Mouse (Mus musculus) gonadal fat pad, adult 2 months (tissue): ENCODE results near the gene Ppy. TPM values are rescaled to one million over a fixed set of nuclear protein-coding genes. Genes with fewer than 3 reads are reported as not detected.

Experiments
- DNase-seq: peaks from one replicate; pipeline ENCODE4 v3.0.0-alpha.2; 2012; ENCODE audit warnings: low read depth
- polyA plus RNA-seq: library from polyadenylated mRNA; depleted of rRNA; stranded (reverse); fragments of >200 nt; gene quantifications from 2 replicates; pipeline ENCODE4 v1.2.3, GENCODE M21; 2012

Gene Ppy
- polyA plus RNA-seq, 1 experiment: 91.5 TPM

DNA sequence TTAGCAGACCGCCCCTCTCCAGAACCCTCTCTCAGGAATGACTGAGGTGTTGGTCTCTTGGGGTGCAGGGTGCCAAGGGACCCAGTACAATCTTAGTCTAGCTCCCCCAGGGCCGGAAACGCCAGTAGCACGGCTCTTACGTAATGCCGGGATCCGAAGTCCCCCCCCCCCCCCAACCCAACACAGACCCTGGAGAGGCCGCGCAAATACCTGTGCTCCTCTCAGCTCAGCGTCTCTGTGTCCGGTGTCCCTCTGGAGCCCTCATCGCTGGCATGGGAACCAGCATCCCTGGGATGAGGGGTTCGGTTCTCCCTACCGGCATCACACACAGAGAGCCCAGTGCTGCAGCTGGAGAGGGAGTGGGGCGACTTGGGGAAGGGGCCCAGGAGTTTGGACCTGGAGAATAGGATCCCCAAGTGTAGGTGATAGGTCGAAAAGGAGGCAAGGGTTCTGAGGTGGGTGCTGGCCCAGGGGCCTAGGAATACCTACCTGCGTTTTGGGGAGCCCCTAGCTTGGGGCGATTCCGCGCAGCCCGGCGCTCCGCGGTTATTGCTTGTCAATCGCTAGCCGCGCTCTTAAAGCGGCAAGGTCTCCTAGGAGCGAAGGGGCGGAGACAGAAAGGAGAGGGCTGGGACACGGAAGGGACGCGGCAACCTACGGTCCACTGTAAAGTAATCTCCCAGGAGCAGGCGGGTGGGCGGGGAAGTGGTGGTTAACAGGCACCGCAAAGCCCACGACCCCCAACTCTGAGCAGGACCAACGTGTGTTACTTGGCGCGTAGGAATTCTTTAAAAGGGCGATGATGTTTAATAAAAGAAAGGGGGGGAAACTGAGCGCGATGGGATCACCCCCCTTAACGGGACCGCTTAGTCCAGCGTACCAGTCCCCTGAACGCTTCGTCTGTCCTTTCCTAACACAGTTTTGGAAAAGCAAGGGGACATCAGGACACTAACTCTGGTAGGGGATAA is 12.9 kb downstream of the Ppy start, which contains the start of gene Mpp2:
Gene Mpp2, minus strand, starts transcription at position 585 of the 968 bp plus-strand sequence.
- no peak for DNase-seq

DNA sequence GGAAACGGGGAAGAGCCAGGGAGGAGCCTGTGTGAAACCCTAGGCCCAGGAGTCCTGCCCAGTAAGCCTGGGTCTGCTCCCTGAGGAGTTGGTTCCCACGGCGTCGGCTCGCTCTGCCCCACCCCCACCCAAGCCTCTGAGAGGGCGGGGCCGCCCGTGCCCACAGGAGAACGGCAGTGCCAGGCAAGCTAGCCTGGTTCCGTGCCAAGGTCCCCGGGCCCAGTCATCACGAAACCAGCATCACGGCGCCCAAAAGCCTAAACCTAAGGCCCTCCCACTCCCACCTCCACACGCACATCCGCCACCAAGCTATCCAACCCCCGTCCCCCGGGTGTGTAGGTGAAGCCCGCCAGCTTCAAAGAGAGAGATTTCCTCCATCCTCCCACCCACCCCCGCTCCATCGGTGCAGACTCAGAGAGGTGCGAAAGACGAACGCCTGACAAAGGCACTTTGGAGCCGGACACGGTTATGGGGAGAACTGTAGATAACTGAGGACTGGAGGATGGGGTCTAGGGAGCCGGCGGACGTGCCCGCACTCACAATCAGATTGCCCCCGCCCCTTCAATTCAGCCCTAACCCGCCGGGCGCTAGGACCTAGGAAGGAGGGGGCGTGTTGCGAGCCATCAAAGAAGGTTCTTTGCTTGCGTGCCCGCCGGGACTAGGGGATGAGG is 13.9 kb downstream of the Ppy start:
- no peak for DNase-seq

DNA sequence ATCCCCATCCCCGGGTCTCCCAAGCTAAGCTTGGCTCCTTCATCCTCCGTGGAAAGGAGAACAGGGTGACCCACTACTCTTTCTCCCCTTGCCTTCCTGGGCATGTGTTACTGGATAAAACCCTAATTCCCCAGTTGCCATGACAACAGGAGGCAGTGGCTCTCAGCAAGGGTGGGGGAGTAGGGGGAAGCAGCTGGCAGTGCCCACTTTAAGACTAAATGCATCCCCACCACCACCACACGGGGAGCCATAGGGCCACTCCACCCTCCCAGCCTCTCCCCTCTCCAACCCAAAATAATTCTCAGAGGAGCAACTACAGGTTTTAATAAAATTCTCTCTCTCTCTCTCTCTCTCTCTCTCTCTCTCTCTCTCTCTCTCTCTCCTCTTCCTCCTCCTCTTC is 14.8 kb downstream of the Ppy start:
- DNase-seq: no peak

DNA sequence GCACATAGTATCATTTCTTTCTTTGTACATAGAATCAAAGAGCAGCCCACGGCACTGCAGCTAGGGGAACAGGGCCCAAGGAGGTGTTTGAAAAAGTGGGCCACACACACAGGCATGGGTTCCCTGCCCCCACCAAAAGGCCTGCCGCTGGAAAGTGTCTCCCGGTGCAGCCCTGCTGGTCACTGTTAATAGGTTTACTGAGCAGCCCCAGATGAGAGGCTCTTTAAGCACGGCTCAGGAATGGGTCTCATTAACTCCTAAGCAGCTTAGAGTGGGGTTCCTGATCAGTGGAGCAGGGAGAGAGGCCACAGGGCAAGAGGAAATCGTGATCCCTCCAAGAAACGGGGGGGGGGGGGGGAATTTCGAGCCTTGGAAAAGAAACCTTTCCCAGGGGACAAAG is 17.0 kb downstream of the Ppy start:
- DNase-seq: no peak

DNA sequence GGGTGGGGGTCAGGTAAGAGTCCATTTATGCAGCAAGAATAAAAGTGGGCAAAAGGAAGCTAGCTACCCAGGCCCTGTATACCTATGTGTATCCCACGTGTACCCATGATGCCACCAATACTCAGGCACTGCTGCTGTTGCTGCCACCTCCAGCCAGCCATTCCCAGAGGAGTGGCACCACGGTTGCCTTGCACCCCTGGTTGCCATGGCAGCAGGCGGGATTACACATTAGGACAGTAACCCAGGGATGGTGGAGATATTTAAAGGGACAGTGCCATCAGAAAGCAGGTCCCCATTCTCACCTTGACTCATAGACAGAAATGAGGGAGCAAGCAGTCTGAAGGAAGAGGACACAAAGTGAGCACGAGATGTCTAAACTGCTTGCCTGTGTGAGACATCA is 17.9 kb downstream of the Ppy start:
- DNase-seq: no peak

DNA sequence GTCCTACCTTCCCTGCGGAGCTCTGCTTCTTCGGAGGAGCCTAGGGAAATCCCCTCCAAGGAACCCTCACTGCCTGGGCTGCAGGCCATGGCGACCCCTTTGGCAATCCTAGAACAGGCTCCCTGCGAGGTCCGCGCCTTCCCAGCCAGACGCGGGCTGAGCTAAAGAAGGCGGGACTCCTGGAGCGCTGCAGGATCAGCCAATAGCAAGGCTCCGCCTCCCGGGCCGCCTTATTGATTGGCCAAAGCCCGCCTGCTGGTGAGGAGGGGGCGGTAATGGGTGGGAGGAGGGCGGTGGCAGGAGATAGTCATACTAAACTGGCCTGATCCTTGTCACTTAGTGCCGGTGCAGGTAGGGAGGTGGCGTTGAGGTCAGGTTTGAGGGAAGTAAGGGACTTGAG is 18.8 kb downstream of the Ppy start:
- DNase-seq: no peak

DNA sequence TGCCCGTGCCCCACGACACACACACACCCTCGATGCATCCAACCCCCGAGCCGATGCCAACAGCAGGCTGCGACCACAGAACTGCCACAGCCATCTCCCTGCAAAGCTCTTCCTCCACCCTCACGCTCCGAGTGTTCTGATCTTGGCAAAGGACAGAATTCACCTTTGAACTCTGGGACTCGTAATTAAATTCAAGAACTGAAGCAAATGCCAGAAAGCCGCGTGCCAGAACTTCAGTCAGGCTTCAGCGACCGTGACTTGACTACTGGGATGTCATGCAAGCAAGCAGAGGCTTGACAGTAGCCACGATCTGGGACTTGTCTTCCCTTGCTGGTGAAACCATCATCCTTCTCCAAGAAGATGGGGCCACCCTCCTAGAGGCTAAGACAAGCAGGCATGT is 27.4 kb downstream of the Ppy start:
- DNase-seq: no peak

DNA sequence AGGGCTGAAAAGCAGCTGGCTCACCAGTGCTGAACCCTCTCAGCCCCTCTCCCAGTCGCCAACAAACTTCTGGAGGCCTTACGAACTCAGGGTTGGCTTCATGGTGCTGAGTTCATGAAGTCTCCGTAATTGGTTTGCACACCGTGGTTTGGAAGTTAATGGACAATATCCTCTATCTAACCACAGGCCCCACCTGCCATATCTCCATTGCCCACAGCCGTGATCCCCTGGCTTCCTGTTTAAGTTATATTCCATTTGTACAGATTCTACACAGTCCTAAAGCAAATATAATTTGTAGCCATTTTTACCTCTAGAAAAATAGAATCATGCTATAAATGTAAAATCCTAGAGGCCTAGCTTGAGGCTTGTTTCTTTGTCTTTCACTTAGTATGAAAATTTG is 28.4 kb downstream of the Ppy start:
- DNase-seq: no peak

DNA sequence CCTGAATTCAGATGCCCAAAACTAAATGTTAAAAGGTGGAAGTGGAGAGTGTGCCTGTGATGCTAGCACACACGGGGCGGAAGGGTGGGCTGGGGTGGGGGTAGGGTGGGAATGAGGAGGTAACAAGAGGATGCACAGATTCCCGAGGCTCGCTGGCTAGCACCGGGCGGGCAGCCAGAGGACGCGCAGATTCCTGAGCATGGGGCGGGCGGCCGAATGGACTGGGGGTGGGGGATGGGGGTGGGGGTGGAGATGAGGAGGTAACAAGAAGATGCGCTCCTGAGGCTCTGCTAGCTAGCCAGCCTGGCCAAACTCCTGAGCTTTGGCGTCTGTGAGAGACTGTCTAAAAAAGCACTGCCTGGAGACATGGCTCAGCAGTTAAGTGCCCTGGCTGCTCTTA is 30.7 kb downstream of the Ppy start:
- DNase-seq: no peak

DNA sequence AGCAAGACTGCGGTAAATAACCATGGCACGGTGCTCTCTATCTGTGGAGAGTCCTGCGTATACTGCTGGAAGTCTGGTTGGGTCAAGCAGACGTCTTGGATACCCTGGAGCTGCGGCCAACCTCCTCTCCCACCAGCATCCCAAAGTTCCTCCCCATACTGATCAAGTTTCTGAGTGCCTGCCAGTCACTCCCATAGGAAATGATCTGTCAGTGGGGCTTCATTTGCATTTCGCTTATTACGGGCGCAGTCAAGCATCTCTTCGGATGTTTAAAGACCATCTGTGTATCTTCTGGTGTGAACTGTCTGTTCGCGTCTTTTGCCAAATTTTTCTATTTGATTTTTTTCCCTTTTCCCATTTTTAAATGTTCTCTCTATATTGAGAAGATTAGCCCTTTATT is 31.5 kb downstream of the Ppy start:
- no peak for DNase-seq

DNA sequence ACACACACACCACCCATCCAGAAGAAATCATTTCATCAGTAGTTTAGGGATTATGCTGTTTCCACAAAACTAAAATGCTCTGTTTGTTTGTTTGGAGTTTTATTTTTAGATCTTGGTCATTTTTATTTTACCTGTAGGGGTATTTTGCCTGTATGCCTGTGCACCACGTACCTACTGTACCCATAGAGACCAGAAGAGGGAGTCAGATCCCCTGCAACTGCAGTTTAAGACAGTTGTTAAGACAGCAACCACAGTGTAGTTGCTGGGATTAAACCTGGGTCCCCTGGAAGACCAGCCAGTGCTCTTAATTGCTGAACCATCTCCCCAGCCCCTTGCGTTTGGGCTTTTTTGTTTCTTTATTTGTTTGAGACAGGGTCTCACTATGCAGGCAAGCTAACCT is 32.1 kb downstream of the Ppy start:
- no peak for DNase-seq

DNA sequence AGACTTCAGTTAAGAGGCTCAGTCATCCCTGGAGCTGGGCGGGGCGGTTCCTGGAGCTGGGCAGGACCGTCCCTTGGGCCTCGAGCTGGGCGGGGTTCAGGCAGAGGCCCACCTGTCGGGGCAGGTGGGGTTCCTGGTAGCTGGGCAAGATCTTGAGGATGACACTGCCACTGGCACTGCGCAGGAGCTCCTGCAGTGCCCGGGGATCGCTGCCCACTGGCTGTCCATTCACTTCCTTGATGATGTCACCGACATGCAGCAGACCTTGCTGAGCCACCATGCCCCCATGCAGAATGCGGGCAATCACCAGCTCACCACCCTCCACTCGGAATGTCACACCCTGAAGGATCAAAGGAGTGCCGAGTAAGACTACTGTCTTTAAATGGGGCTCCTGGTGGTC is 38.0 kb downstream of the Ppy start:
- DNase-seq: no peak

DNA sequence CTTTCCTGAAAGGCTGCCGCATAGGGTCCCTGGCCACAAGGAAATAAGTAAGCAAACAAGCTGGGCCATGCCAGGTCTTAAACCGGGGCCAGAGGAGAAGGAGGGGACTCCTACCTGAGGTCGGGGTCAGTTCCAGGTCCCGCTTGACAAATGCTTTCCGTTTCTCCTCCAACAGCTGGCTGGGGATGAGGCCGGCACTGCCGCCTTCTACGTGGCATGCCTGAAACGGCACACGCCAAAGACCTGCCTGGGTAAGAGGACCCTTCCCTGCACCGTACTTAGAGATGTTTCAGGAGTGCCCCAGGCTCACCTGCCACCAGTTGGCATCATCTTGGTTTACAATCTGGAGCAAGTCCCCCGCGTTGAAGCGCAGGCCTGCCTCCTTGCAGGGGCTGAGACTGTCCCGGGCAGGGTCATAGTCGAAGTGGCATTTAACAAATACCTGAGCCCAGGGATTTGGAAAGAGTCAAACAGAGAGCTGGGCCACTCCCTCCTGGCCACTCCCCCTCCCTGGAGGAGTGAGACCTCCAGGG is 39.1 kb downstream of the Ppy start:
- no peak for DNase-seq

DNA sequence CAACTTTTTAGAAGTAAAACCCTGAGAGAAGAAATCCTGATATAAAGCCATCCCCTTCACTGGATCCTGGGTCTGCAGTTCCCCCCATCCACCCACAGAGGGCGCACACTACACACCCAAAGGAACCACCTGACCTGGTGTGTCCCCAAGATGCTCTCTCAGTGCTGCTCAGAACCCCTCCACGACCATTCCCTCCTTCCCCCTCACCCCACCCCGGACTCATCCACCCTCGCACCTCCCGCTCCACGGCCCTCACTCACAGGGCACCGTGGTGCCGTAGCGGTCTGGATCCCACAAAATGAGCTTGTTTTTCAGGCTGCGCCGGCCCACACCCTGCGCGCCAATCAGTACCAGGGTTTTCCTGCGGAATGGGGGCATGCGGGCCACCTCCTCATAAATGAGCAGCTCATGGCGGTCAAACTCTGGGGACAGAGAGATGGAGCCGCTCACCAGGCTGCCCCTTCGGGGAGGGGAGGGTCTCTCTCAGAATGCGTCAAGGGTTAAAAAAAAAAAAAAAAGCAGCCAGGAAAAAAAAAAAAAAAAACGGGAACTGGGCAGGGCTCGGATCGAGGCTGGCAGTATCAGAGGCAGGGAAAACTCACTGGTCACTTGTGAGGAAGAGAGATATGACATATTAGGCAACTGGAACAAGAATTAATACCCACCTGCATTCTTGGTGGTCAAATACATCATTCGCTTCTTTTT is 39.7 kb downstream of the Ppy start:
- DNase-seq: no peak

DNA sequence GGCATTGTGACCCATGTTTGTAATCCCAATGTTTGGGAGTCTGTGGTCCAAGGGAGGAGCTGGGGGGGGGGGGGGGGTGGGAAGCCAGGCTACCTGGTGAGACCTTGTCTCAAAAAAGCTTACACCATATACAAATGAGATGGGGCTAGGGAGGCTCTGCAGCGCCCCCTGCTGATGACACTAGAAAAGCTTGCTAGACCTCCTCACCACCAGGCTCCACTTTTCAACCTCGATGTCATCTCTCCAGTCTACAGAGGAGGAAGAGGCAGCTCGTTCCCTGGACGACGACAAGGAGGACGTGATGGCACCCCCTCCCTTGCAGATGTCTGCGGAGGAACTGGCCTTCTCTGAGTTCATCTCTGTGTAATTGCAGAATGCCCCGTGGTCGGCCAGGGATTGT is 47.3 kb downstream of the Ppy start:
- DNase-seq: no peak

DNA sequence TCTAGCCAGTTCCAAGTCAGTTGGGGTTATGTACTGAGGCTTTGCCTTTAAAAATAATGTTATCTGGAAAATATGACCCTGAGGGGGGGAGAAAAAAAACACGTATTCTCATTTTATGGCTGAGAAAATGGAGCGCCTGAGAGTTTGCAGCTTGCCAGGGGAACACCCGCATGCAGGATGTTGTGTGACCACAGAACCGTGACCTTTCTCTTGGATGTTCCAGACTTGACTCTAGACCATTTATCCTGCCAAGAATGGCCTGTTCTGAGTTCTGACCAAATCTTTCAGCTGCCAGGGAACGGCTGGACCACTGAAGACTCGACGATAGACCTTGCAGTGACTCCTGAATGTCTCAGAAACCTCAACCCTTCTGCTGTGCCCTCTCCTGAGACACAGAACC is 47.9 kb downstream of the Ppy start:
- no peak for DNase-seq

DNA sequence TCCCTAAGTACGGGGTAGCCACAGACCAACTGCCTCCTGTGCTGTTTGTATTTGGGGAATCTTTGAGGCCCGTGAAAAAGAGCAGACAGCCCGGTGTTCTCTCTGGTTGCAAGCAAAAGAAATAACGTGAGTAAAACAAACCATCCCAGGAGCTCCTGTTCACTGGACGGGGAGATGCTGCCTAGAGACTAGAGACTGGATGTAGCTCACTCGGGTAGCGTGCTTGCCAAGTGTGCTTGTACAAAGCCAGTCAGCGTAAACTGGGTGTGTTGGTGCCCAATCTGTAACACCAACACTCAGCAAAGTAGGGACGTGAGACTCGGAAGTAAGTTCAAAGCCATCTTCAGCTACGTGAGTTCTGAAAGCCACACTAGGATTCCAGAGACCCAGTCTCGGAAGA is 48.4 kb downstream of the Ppy start:
- DNase-seq: no peak

DNA sequence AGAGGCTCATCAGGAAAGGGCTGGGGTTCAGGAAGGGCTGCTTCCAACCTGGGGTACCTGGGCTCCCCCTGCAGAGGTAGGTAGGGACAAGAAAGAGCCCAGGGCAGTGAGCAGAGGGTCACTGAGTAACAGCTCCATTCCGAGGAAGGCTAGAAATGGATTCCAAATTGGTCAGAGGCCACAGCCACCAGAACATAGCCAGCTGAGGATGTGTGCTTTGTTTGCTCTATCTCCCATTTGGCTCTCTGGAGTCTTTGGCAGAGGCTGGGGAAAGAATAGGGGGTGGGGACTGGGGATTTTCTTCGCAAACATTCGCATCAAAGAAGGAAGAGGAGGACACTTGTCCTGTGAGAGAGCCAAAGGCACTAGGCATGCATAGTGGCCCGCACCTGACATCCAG is 49.2 kb downstream of the Ppy start:
- no peak for DNase-seq

DNA sequence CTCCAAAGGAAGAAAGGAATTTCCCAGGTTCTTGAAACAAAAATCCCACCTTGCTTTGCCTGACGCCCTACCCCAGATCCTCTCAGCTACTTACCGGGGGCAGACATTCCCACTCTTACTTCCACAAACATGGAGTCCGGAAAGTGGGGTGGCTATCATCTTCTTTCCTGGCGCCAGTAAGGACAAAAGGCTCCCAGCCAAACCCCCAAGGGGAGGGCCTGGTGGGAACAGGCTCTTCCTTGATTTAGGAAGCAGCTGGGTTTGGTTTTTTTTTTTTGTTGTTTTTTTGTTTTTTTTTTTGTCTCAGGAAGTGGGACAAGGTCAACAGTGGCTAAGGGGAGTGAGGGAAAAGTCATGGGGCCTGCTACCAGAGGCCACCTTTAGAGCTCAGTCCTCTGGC is 49.6 kb downstream of the Ppy start:
- DNase-seq: no peak
